Mouse (Mus musculus) limb, embryonic 14.5 days (tissue): ENCODE measurements around the gene Actg1. TPM values are rescaled to one million over a fixed set of nuclear protein-coding genes. Genes with fewer than 3 reads are reported as not detected.

ENCODE experiments used
- ATAC-seq: fragments of 200-750 bp; cut with Nextera tagmentation; 2 replicates; pipeline ENCODE4 v1.8.0; 2017; ENCODE audit warnings: low read depth, moderate number of reproducible peaks, moderate TSS enrichment; ENCODE audit not compliant: low FRiP score
- DNase-seq: peaks from one replicate; pipeline ENCODE4 v3.0.0-alpha.2; 2015; ENCODE audit warnings: low spot score
- H3K27ac ChIP-seq: fragments of 300-500 bp; sonication (generic); replicated peaks from 2 replicates; pipeline ENCODE4 v1.5.1; 2014; ENCODE audit warnings: low read depth, mild to moderate bottlenecking, low read length, moderate library complexity, mixed read lengths
- H3K27me3 ChIP-seq: fragments of 300-500 bp; sonication (generic); 2 replicates; pipeline ENCODE4 v1.6.1; 2014; ENCODE audit warnings: low read length, mixed read lengths; ENCODE audit not compliant: control insufficient read depth, insufficient read depth
- H3K36me3 ChIP-seq: fragments of 300-500 bp; sonication (generic); 2 replicates; pipeline ENCODE4 v1.6.1; 2014; ENCODE audit warnings: mild to moderate bottlenecking, low read length, moderate library complexity, mixed read lengths; ENCODE audit not compliant: control insufficient read depth, insufficient read depth
- H3K4me1 ChIP-seq: fragments of 300-500 bp; sonication (generic); 2 replicates; pipeline ENCODE4 v1.6.1; 2014; ENCODE audit warnings: antibody characterized with exemption, low read length, mixed read lengths; ENCODE audit not compliant: control insufficient read depth, insufficient read depth
- H3K4me2 ChIP-seq: fragments of 300-500 bp; sonication (generic); replicated peaks from 2 replicates; pipeline ENCODE4 v1.6.1; 2014; ENCODE audit warnings: low read depth, mild to moderate bottlenecking, low read length, moderate library complexity; ENCODE audit not compliant: severe bottlenecking
- H3K4me3 ChIP-seq: fragments of 300-500 bp; sonication (generic); replicated peaks from 2 replicates; pipeline ENCODE4 v1.5.1; 2014; ENCODE audit warnings: low read length
- H3K9ac ChIP-seq: fragments of 300-500 bp; sonication (generic); 2 replicates; pipeline ENCODE4 v1.6.1; 2014; ENCODE audit warnings: mild to moderate bottlenecking, low read depth, low read length, moderate library complexity; ENCODE audit not compliant: severe bottlenecking
- H3K9me3 ChIP-seq: fragments of 300-500 bp; sonication (generic); 2 replicates; pipeline ENCODE4 v1.6.1; 2016; ENCODE audit warnings: low read length; ENCODE audit not compliant: control insufficient read depth
- POLR2A ChIP-seq: fragments of 200-500 bp; IDR thresholded peaks from 2 replicates; pipeline ENCODE4 v1.8.0; 2012; ENCODE audit warnings: inconsistent platforms, mild to moderate bottlenecking, moderate library complexity, borderline replicate concordance; ENCODE audit not compliant: insufficient read depth, insufficient read length; ENCODE audit errors: extremely low read depth
- WGBS: fragments of 180-500 bp; shearing (Covaris S2); extraction: QIAGEN DNeasy Blood & Tissue Kit; methylation state at CpG from one replicate; pipeline ENCODE4 v1.1.7; 2014; 5-methylcytosine and 5-hydroxymethylcytosine counted together
- polyA plus RNA-seq, 2 experiments: library from polyadenylated mRNA; depleted of rRNA in 1 of 2; stranded (reverse) in 1 of 2; unstranded in 1 of 2; fragments of >200 nt; fragmentation: Nextera tagmentation in 1 of 2; extraction: Ambion mirVana in 1 of 2; gene quantifications; 2 replicates each; pipeline versions ENCODE4 v1.2.1 to v1.2.3; 2012 to 2014

The Actg1 gene
- polyA plus RNA-seq, 2 experiments, result 1,359 to 2,223 TPM

GRCm38 (mm10) chr11:120386632-120387031 is 38.3 kb upstream of the Actg1 start:
- WGBS, result 89% methylated on average over 6 of the region's 6 CpGs
- no peak overlapping the region for H3K4me3 ChIP-seq

GRCm38 (mm10) chr11:120382509-120382908 is 34.2 kb upstream of the Actg1 start:
- peaks cover 9% of the 10 kb centered on the region for H3K4me1 ChIP-seq
- ATAC-seq, result no peak
- no peak for TF ChIP-seq POLR2A
- no peak overlapping the region for H3K9ac ChIP-seq
- H3K9me3 ChIP-seq, result no peaks in the 10 kb centered on the region
- H3K27me3 ChIP-seq, result no peaks in the 10 kb centered on the region
- H3K36me3 ChIP-seq, result peaks cover 77% of the 10 kb centered on the region
- 89% methylated on average over 9 of the region's 9 CpGs for WGBS
- DNase-seq, result no peak
- no peak overlapping the region for H3K4me2 ChIP-seq
- no peak overlapping the region for H3K27ac ChIP-seq
- no peak overlapping the region for H3K4me3 ChIP-seq

More at GRCm38 (mm10) chr11:120386632-120387031, 38.3 kb upstream of the Actg1 start:
- Histone ChIP-seq H3K4me2 (no peak overlapping the region), H3K9me3 (no peaks in the 10 kb centered on the region), H3K27me3 (no peaks in the 10 kb centered on the region), H3K4me1 (no peaks in the 10 kb centered on the region), H3K9ac (no peak overlapping the region), H3K36me3 (peaks cover 73% of the 10 kb centered on the region), H3K27ac (no peak overlapping the region)
- TF ChIP-seq POLR2A, result no peak
- DNase-seq, result no peak
- ATAC-seq, result no peak

- no peak for ATAC-seq
- peaks cover 12% of the 10 kb centered on the region for H3K4me1 ChIP-seq
- H3K27ac ChIP-seq, result no peak overlapping the region
- no peaks in the 10 kb centered on the region for H3K27me3 ChIP-seq
- H3K4me3 ChIP-seq, result no peak overlapping the region
- H3K9me3 ChIP-seq, result no peaks in the 10 kb centered on the region
- TF ChIP-seq POLR2A, result no peak
- peaks cover 78% of the 10 kb centered on the region for H3K36me3 ChIP-seq
- H3K9ac ChIP-seq, result no peak overlapping the region
- WGBS, result 91% methylated on average over 4 of the region's 4 CpGs
- no peak overlapping the region for H3K4me2 ChIP-seq
- no peak for DNase-seq
Measured at GRCm38 (mm10) chr11:120381157-120381556, 32.8 kb upstream of the Actg1 start.

- no peak for DNase-seq
- ATAC-seq, result no peak
- TF ChIP-seq POLR2A, result no peak
- Histone ChIP-seq H3K9ac (no peak overlapping the region), H3K4me1 (peaks cover 12% of the 10 kb centered on the region), H3K27me3 (no peaks in the 10 kb centered on the region), H3K4me3 (no peak overlapping the region), H3K27ac (no peak overlapping the region), H3K9me3 (no peaks in the 10 kb centered on the region), H3K36me3 (peaks cover 78% of the 10 kb centered on the region), H3K4me2 (no peak overlapping the region)
- WGBS, result 98% methylated on average over 3 of the region's 3 CpGs
Measured at GRCm38 (mm10) chr11:120380271-120380670, 31.9 kb upstream of the Actg1 start.

GRCm38 (mm10) chr11:120378611-120379540 is 30.5 kb upstream of the Actg1 start, which contains the start of gene Faap100:
Gene Faap100, minus strand, starts transcription at chr11:120378764.
- Histone ChIP-seq H3K9me3 (no peaks in the 10 kb centered on the region), H3K9ac (peak within 1 kb of the TSS; percentile 62), H3K27me3 (no peaks in the 10 kb centered on the region), H3K36me3 (peaks cover 78% of the 10 kb centered on the region), H3K4me1 (peaks cover 12% of the 10 kb centered on the region), H3K4me2 (peak within 1 kb of the TSS; percentile 84), H3K27ac (peak within 1 kb of the TSS; percentile 35), H3K4me3 (peak within 1 kb of the TSS; percentile 68)
- WGBS, result 8% methylated on average over 41 of the region's 54 CpGs
- ATAC-seq (peak; percentile 90), DNase-seq (peak; percentile 93)
- peak; percentile 91 for TF ChIP-seq POLR2A
